Mouse (Mus musculus) megakaryocyte, embryonic 14.5 days (primary cell): ENCODE measurements around the gene Olfr1221.
"Not testable (repeated sequence)": the region's sequence is repeated elsewhere in the genome, so short reads cannot be mapped to it uniquely, and the experiment has no call there.

ENCODE experiments used
- FLI1 ChIP-seq: IDR thresholded peaks from 2 replicates; pipeline ENCODE4 v1.6.1; 2012; ENCODE audit warnings: low read length, inconsistent platforms, mixed read lengths
- GATA1 ChIP-seq: IDR thresholded peaks from 3 replicates; pipeline ENCODE4 v1.6.1; 2012; ENCODE audit warnings: mixed read lengths, low read length, inconsistent platforms, borderline replicate concordance

- TF ChIP-seq FLI1, GATA1: not testable (repeated sequence)
Observed at GRCm38 (mm10) chr2:89164711-89165110, 47.6 kb upstream of the Olfr1221 start.
